Mouse (Mus musculus): ENCODE measurements around the gene Rims3. TPM values are rescaled to one million over a fixed set of nuclear protein-coding genes. Genes with fewer than 3 reads are reported as not detected.

The Rims3 gene
- polyA plus RNA-seq, 1 experiment from 2014 or later = 18.8 TPM

DNA sequence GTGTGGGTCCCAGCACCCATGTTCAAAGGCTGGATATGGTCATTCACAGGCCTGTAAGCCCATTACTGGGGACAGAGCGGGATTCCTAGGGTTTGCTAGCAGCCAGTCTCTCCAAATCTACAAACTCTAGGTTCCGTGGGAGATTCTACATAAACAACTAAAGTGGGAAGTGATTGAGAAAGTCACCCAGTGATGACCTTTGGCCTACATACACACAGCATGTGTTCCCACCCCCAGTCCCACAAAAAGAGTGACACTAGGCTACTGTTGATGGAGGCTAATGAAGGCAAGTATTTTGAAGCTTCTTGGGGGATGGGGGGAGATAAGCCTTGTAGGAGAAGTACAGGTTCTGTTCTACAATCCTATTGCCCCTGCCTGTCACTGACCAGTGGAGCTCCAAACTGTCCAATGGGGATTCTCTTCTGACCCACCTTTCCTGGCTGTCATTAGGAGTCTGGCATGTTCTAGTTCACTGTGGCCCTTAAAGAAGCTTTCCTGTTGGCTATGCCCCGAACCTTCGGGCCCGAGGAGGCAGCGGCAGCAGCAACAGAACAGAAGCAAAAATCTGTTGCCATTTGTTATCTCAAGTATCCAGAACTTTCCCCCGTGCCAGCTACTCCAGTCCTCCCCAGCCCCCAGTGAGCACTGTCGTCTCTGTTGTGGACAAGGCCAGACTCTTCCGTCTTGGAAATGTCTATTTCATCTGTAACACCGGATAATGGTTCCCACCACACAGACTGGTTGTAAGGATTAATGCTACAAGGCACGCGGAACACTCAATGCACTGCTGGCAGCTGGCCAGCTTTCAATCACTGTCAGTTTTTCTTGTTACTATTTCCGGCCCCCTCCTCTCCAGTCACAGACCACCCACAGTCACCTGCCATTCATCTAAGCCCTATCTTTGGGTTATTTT, 30.8 kb downstream of the Rims3 start:
- no peaks in the 10 kb centered on the region for H3K36me3 ChIP-seq
- H3K9ac ChIP-seq = no peak overlapping the region
- no peak overlapping the region for H3K4me2 ChIP-seq
- no peak for ATAC-seq (ENCODE audit: low read depth)
- no peak overlapping the region for H3K4me3 ChIP-seq
- H3K9me3 ChIP-seq = no peaks in the 10 kb centered on the region
- no peak overlapping the region for H3K27ac ChIP-seq (replicated peaks)
- H3K27me3 ChIP-seq = no peaks in the 10 kb centered on the region; the same call in 1 of the 2 replicates
- H3K4me1 ChIP-seq (replicated peaks) = peaks cover 43% of the 10 kb centered on the region
- 41% methylated on average over 13 of the region's 13 CpGs for WGBS

DNA sequence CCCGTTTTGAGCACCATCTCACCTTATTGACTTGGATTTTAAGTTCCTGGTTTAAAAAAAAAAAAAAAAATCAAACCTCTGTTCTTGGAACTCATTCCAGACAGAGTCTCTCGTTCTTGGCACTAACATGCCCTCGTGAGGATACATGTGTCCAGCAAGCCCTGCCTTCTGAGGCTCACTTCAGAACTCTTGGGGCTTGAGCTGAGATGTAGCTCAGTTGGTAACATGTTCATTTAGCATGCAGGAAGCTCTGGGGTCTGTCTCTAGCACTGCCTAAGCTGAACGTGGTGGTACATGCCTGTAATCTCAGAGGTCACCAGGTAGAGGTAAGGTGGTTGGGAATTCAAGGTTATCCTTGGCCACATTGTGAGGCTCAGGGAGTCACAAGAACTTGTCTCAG, 31.5 kb downstream of the Rims3 start:
- no peaks in the 10 kb centered on the region for H3K9me3 ChIP-seq
- no peak overlapping the region for H3K27ac ChIP-seq (replicated peaks)
- no peak for ATAC-seq (ENCODE audit: low read depth)
- peaks cover 39% of the 10 kb centered on the region for H3K4me1 ChIP-seq (replicated peaks)
- 39% methylated on average over 4 of the region's 4 CpGs for WGBS
- no peaks in the 10 kb centered on the region for H3K36me3 ChIP-seq
- no peak overlapping the region for H3K9ac ChIP-seq
- H3K27me3 ChIP-seq = no peaks in the 10 kb centered on the region; the same call in 1 of the 2 replicates
- H3K4me2 ChIP-seq = no peak overlapping the region
- no peak overlapping the region for H3K4me3 ChIP-seq

DNA sequence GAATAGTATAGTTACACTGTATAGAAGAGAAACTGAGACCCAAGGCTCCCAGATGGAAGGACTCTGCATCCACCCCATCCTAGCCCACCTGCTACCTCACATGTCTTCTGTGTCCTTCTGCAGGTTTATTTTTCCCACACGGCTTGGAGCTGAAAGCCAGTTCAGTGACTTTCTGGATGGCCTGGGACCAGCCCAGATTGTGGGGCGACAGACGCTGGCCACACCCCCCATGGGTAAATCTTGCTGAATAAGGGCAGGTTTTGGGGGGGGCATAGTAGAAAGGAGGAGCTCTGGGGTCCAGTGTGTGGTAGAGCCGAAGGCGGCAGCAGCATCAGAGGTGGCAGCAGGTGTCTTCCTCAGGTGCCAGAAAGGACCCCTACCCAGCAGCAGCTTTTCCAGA, 32.2 kb downstream of the Rims3 start:
- no peaks in the 10 kb centered on the region; the same call in 1 of the 2 replicates for H3K27me3 ChIP-seq
- 85% methylated on average over 5 of the region's 5 CpGs for WGBS
- H3K4me2 ChIP-seq = no peak overlapping the region
- no peaks in the 10 kb centered on the region for H3K9me3 ChIP-seq
- H3K4me3 ChIP-seq = no peak overlapping the region
- peaks cover 35% of the 10 kb centered on the region for H3K4me1 ChIP-seq (replicated peaks)
- ATAC-seq (ENCODE audit: low read depth) = no peak
- no peak overlapping the region for H3K27ac ChIP-seq (replicated peaks)
- no peaks in the 10 kb centered on the region for H3K36me3 ChIP-seq
- no peak overlapping the region for H3K9ac ChIP-seq

DNA sequence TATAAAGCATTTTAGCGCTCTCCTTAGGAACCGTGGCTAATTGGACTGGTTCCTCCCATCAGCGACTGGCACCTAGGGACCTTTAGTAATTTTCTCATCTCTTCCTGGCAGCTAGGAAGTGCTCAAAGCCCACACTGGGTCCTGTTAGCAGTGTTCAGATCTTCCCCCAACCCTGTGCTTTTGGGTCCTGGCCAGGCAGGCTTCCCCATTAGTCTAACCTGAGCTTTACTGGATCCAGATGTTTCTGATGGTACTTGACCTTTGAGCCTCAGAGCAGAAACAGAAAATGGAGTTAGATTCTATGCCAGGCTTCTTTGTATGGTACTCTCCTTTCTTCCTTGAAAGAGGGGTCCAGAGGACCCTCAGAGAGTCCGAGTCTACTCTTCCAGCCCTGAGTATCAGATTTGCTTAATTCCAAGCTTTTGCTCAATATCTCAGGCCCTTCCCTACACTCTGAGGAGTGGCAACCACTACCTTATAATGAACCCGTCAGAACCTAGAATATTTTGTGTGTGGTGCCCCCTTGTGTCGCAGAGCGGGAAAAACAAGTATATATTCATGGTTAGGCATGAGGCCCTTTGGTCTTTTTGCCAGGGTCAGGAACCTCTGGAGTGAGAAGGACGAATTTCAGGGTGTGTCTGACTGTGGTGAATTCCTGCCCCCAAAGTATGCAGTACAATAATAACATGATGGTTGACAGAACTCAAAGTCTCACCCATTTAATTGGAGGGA, 32.9 kb downstream of the Rims3 start:
- WGBS = 28% methylated on average over 8 of the region's 8 CpGs
- no peak overlapping the region for H3K4me3 ChIP-seq
- H3K9ac ChIP-seq = no peak overlapping the region
- no peaks in the 10 kb centered on the region; the same call in 1 of the 2 replicates for H3K27me3 ChIP-seq
- H3K4me2 ChIP-seq = no peak overlapping the region
- no peaks in the 10 kb centered on the region for H3K9me3 ChIP-seq
- H3K36me3 ChIP-seq = no peaks in the 10 kb centered on the region
- H3K27ac ChIP-seq (replicated peaks) = no peak overlapping the region
- H3K4me1 ChIP-seq (replicated peaks) = peaks cover 28% of the 10 kb centered on the region
- no peak for ATAC-seq (ENCODE audit: low read depth)

DNA sequence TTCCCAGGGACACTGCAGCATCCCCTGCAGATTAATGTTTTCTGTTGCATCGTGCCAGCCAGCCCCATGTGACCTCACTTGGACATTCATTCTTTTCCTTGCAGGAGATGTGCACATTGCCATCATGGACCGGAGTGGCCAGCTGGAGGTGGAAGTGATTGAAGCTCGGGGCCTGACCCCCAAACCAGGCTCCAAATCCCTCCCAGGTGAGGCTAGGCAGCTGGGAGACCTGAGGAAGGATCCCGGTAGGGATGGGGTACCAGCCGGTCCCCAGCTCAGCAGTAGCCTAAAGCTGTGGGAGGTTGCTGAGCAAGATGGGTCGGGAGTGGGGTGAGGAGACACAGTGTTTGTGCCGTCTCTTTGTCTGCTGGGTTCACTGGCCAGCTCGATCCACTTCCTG, 34.3 kb downstream of the Rims3 start:
- no peak overlapping the region for H3K9ac ChIP-seq
- WGBS = 70% methylated on average over 8 of the region's 8 CpGs
- H3K4me2 ChIP-seq = no peak overlapping the region
- no peak for ATAC-seq (ENCODE audit: low read depth)
- H3K36me3 ChIP-seq = no peaks in the 10 kb centered on the region
- no peaks in the 10 kb centered on the region for H3K9me3 ChIP-seq
- no peak overlapping the region for H3K4me3 ChIP-seq
- H3K27me3 ChIP-seq = no peaks in the 10 kb centered on the region; the same call in 1 of the 2 replicates
- no peak overlapping the region for H3K27ac ChIP-seq (replicated peaks)
- H3K4me1 ChIP-seq (replicated peaks) = peaks cover 20% of the 10 kb centered on the region

DNA sequence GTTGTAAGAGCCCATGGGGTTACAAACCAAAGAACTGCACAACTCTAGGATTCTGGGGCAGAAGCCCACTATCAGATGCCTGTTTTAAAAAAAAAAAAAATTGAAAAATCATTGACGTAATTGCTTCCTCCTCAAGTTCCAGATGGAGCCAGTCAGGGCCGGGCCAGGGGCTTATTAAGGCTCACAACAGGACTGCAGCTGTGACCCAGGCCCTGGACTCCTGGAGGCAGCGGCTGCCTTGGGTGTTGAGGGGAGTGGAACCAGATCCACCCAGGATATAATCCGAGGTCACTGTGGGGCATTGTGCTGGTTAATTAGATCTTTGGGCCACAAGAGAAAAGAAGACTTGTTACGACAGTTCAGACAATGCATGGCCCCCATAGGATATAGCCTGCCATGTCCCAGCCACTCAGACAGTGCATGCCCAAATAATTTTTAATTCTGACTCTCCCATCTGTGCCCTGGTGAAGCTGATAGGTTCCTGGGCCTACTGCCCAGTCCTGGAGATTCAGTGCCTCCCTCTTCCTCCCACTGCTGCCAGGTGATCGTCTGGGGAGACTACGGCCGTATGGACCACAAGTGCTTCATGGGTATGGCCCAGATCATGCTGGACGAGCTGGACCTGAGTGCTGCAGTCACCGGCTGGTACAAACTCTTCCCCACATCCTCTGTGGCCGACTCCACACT, 36.3 kb downstream of the Rims3 start:
- Histone ChIP-seq H3K4me2 (no peak overlapping the region), H3K9me3 (no peaks in the 10 kb centered on the region), H3K27me3 (no peaks in the 10 kb centered on the region; the same call in 1 of the 2 replicates), H3K27ac (replicated peaks) (peak overlapping the region; percentile 14; the same call in 1 of the 2 replicates), H3K36me3 (no peaks in the 10 kb centered on the region), H3K4me1 (replicated peaks) (peaks cover 10% of the 10 kb centered on the region), H3K9ac (no peak overlapping the region), H3K4me3 (no peak overlapping the region)
- ATAC-seq (ENCODE audit: low read depth) = no peak
- WGBS = 52% methylated on average over 11 of the region's 11 CpGs

DNA sequence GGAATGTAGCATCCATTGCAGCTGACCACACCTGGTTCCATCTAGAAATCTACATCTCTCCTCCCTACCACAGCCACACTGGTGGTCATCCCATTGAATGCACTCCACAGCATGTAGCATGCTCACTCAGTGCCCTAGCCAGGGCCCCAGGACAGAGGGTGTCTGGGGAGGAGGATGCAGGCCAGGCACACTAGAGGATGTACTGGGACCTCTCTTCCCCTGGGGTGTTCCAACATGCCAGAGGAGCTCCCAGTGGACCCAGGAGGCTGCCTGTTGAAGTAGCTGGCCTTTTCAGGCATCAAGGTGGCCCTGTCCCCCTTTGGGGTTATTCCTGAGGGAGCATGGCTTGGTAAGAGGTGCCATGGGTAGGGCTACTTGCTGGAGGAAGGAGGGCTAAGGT, 37.3 kb downstream of the Rims3 start:
- Histone ChIP-seq H3K4me1 (replicated peaks) (peaks cover 5% of the 10 kb centered on the region; the same call in 1 of the 2 replicates), H3K4me3 (no peak overlapping the region), H3K9me3 (no peaks in the 10 kb centered on the region), H3K27ac (replicated peaks) (no peak overlapping the region), H3K4me2 (no peak overlapping the region), H3K27me3 (no peaks in the 10 kb centered on the region), H3K36me3 (no peaks in the 10 kb centered on the region), H3K9ac (no peak overlapping the region)
- no peak for ATAC-seq (ENCODE audit: low read depth)

DNA sequence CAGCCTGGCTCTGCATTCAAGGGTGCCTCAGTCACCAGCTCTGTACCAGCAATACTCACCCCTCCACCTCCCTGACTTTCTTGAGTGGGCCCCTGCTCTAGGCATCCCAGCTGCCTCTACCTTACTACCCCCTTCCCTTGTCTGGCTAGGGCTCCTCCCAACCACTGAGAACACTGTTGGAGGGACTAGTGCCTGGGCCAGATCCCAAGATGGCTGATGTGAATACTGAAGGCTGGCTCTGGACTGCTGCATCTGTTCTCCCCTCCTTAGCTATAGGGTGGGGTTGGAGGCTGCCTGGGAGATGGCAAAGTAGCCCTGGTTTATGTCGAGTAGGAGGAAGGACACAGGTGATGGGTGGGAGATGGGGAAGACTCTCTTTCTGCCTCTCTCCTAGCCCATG, 37.9 kb downstream of the Rims3 start:
- no peaks in the 10 kb centered on the region for H3K36me3 ChIP-seq
- H3K4me1 ChIP-seq (replicated peaks) = peaks cover 5% of the 10 kb centered on the region; the same call in 1 of the 2 replicates
- 71% methylated on average over 1 of the region's 1 CpGs for WGBS
- no peak overlapping the region for H3K4me2 ChIP-seq
- no peak overlapping the region for H3K9ac ChIP-seq
- no peaks in the 10 kb centered on the region for H3K9me3 ChIP-seq
- H3K27ac ChIP-seq (replicated peaks) = no peak overlapping the region
- H3K4me3 ChIP-seq = no peak overlapping the region
- no peak for ATAC-seq (ENCODE audit: low read depth)
- H3K27me3 ChIP-seq = no peaks in the 10 kb centered on the region

DNA sequence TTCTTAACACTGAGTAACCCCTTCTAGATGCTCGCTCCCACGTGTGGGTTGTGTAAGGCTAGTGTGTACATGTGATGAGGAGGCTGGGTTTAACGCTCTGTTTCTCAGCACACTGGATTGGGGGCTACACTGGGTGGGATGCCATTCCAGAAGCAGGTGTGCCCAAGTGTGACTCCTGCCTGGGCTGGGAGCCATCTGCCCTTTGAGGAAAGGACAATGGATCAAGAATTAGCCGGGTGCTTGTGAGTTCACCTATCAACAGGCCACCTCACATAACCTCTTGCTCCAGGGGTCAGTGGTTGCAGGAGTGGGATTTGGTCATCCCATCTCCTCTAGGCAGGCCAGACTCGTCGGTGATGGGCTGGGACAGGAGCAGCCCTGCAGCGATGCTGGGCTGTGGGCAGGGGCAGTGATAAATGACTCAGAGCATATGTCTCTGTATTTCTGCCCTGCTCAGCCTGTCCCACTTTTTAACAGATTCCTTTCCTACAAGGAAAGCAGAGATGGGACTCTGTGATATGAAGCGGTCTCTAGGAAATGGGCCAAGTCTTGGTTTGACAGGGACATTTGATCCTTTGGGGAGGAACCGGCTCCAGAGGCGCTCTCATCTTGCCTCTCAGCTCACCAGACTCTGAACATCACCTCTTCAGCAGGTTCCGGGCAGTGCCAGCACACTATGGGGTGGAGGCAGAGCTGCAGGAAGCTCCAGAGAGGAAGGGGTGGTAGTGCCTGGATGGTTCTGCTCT, 39.2 kb downstream of the Rims3 start:
- 0 out of 2 replicates have a peak overlapping the region, but pooled peaks have one; percentile 3 for H3K27ac ChIP-seq (replicated peaks)
- no peaks in the 10 kb centered on the region for H3K27me3 ChIP-seq
- H3K36me3 ChIP-seq = no peaks in the 10 kb centered on the region
- H3K4me1 ChIP-seq (replicated peaks) = peaks cover 5% of the 10 kb centered on the region; the same call in 1 of the 2 replicates
- H3K9ac ChIP-seq = no peak overlapping the region
- WGBS = 69% methylated on average over 11 of the region's 11 CpGs
- H3K9me3 ChIP-seq = no peaks in the 10 kb centered on the region
- no peak overlapping the region for H3K4me2 ChIP-seq
- no peak for ATAC-seq (ENCODE audit: low read depth)
- H3K4me3 ChIP-seq = no peak overlapping the region

DNA sequence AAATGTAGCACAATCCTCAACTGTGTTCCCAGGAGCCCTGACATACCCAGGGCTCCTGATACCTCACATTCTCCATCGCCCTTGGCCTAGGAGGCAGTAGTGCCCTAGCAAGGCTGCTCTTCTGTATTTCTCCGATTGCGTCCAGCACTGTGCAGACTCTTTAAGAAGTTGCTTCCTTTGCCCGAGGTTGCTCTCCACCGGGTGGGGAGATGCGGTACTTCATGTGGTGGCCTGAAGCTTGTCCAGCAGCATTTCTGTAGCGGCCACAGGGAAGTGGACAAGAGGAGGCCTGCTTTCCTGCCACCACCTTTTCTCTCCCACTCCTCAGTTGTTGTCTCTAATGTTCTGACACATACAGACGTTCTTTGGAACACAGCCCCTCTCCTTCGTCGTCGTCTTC, 40.0 kb downstream of the Rims3 start:
- no peak overlapping the region for H3K4me3 ChIP-seq
- no peak for ATAC-seq (ENCODE audit: low read depth)
- H3K9ac ChIP-seq = no peak overlapping the region
- H3K27me3 ChIP-seq = no peaks in the 10 kb centered on the region
- WGBS = 81% methylated on average over 11 of the region's 11 CpGs
- no peaks in the 10 kb centered on the region for H3K36me3 ChIP-seq
- H3K4me2 ChIP-seq = no peak overlapping the region
- H3K9me3 ChIP-seq = no peaks in the 10 kb centered on the region
- peaks cover 5% of the 10 kb centered on the region; the same call in 1 of the 2 replicates for H3K4me1 ChIP-seq (replicated peaks)
- H3K27ac ChIP-seq (replicated peaks) = no peak overlapping the region

DNA sequence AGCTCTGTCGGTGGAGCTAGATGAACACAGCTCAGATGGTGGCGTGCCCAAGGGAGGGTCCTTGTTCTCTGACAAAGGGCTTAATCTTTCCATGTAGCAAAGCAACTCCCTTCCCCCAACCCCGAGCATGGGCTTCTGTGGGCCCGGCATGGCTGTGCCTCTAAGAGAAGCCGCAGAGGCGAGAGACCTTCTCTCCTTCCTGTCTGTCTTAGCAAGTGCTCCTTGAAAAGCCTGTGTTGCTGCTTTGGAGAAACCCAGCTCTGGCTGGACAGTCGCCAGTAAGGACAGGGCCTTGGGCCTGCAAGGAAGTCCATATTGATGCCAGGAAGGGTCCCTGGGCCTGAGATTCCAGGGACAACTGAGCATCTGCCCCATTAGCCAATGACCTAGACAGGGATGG, 40.6 kb downstream of the Rims3 start:
- no peak for ATAC-seq (ENCODE audit: low read depth)
- Histone ChIP-seq H3K27ac (replicated peaks) (no peak overlapping the region), H3K4me3 (no peak overlapping the region), H3K36me3 (no peaks in the 10 kb centered on the region), H3K27me3 (no peaks in the 10 kb centered on the region), H3K4me2 (no peak overlapping the region), H3K4me1 (replicated peaks) (peaks cover 5% of the 10 kb centered on the region; the same call in 1 of the 2 replicates), H3K9ac (no peak overlapping the region), H3K9me3 (no peaks in the 10 kb centered on the region)
- WGBS = 76% methylated on average over 7 of the region's 7 CpGs

All from neural tube, embryonic 13.5 days (tissue).